ENCODE assay signal across 11 mouse cellular contexts in the genomic region with DNA sequence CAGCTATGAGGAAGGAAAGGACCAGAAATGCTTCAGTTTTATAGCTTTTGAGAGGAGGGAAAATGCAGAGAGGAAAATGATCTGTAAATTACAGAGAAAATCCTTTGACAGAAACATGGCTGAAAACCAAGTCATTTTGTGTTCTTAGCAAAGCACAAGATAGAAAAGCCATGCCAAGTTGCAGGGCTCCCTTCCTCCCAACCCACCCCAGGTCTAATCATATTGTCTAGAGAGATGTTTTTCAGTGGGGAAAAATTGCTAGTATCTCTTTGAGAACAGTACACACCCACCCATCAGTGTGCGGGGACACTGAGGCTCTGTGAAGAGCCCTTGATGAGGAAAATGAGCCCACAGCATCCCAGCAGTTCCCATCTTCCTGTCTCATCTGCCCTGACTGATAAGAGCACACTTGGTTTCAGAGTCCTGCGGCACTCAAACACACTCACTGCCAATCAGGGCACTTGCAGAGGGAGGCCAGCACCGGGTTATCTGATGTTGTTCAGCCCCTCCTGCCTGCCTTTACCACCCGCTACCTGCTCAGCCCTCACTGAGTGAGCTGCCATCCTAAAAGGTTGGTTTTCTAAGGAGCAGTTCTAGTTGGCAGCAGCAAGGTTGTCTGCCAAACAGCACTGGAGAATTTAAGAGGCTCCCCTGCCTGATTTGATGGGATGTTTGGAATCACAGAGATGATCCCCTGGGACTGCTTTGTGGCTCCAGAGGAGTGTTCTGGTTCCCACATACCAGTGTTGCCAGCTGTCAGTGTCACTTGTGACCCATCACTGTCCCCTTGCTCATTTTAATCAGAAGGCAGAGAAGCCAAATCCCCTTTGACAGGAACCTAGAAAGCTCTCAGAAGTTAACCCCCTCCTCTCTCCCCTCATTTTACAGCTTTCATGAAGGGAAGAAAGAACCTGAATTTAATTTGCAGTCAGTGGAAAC.
DNase-seq lines count a peak whose midpoint lies in the region; ATAC-seq and TF ChIP-seq lines count a peak whose summit lies in the region.
"Had no signal": no experiment of that assay in that cellular context is flagged by ENCODE, and none has a peak within 500 bp of the region (broad histone marks: within the 10 kb centered on the region; RNA-seq: fewer than 3 reads in every experiment).

No protein-coding gene starts in this region.

- peak overlapping the region; percentile 20 for H3K27ac ChIP-seq in forebrain, embryonic 15.5 days (replicated peaks)
- no peak overlapping the region for H3K27ac ChIP-seq in forebrain, embryonic 12.5 days
- H3K27ac ChIP-seq in hindbrain, embryonic 16.5 days (ENCODE audit: low read depth, low read length), result no peak overlapping the region
- no peak overlapping the region for H3K27ac ChIP-seq in hindbrain, embryonic 12.5 days
- H3K27ac ChIP-seq in hindbrain, postnatal 0 days, result no peak overlapping the region; the same call in 1 of the 2 replicates
- peak overlapping the region; percentile 1; the same call in 1 of the 2 replicates for H3K27ac ChIP-seq in olfactory bulb, adult 2 months (ENCODE audit: insufficient read depth, low read depth, low read length)
- H3K27ac ChIP-seq in intestine, embryonic 16.5 days (ENCODE audit: low read length), result no peak overlapping the region

- H3K4me3 ChIP-seq in forebrain, embryonic 15.5 days, result no peak overlapping the region
- no peak overlapping the region for H3K4me3 ChIP-seq in forebrain, embryonic 12.5 days (replicated peaks)
- H3K4me3 ChIP-seq in hindbrain, embryonic 16.5 days (ENCODE audit: low read length), result no peak overlapping the region
- no peak overlapping the region for H3K4me3 ChIP-seq in hindbrain, embryonic 12.5 days
- H3K4me3 ChIP-seq in hindbrain, postnatal 0 days (ENCODE audit: low read length), result no peak overlapping the region
- no peak overlapping the region for H3K4me3 ChIP-seq in olfactory bulb, adult 2 months (ENCODE audit: insufficient read depth, low read depth, low read length)
- no peak overlapping the region for H3K4me3 ChIP-seq in intestine, embryonic 16.5 days (ENCODE audit: low read length)

- ATAC-seq in forebrain, embryonic 15.5 days (replicated peaks), result 0 out of 2 replicates have a peak, but pooled peaks have one; percentile 32
- no peak for ATAC-seq in forebrain, embryonic 12.5 days (ENCODE audit: low FRiP score)
- ATAC-seq in hindbrain, embryonic 16.5 days, result peak; percentile 17; the same call in 1 of the 2 replicates
- no peak for ATAC-seq in hindbrain, embryonic 12.5 days (ENCODE audit: low FRiP score)
- no peak for ATAC-seq in hindbrain, postnatal 0 days
- no peak for ATAC-seq in intestine, embryonic 16.5 days

- no peak for TF ChIP-seq CTCF in hindbrain, postnatal 0 days (IDR thresholded peaks at IDR 0.05; ENCODE audit: low read depth)
- TF ChIP-seq CTCF in olfactory bulb, adult 2 months (IDR thresholded peaks at IDR 0.05; ENCODE audit: insufficient read depth, low read depth, low read length), result no peak

- H3K9me3 ChIP-seq in forebrain, embryonic 15.5 days, result no peaks in the 10 kb centered on the region
- H3K9me3 ChIP-seq in forebrain, embryonic 12.5 days, result no peaks in the 10 kb centered on the region
- H3K9me3 ChIP-seq in hindbrain, embryonic 16.5 days (ENCODE audit: control insufficient read depth, low read length), result no peaks in the 10 kb centered on the region
- no peaks in the 10 kb centered on the region for H3K9me3 ChIP-seq in hindbrain, embryonic 12.5 days (replicated peaks)
- H3K9me3 ChIP-seq in hindbrain, postnatal 0 days (ENCODE audit: low read length), result no peaks in the 10 kb centered on the region
- H3K9me3 ChIP-seq in intestine, embryonic 16.5 days (ENCODE audit: control insufficient read depth, low read length), result no peaks in the 10 kb centered on the region

- H3K9ac ChIP-seq in forebrain, embryonic 15.5 days (replicated peaks), result no peak overlapping the region
- no peak overlapping the region for H3K9ac ChIP-seq in forebrain, embryonic 12.5 days
- no peak overlapping the region for H3K9ac ChIP-seq in hindbrain, embryonic 16.5 days (ENCODE audit: low read depth, low read length)
- no peak overlapping the region for H3K9ac ChIP-seq in hindbrain, embryonic 12.5 days
- H3K9ac ChIP-seq in hindbrain, postnatal 0 days (replicated peaks; ENCODE audit: low read length), result 0 out of 2 replicates have a peak overlapping the region, but pooled peaks have one; percentile 9
- no peak overlapping the region for H3K9ac ChIP-seq in intestine, embryonic 16.5 days (ENCODE audit: low read depth, low read length)

- DNase-seq in hindbrain, postnatal 0 days (ENCODE audit: low spot score), result no peak
- no peak for DNase-seq in spleen, adult 12 weeks (ENCODE audit: low spot score)
- DNase-seq: cerebellum, adult 9-10 months; gastrocnemius, postnatal 36 days; lung, postnatal 36 days had no signal

- H3K4me1 ChIP-seq in forebrain, embryonic 15.5 days, result peaks cover 6% of the 10 kb centered on the region; the same call in 1 of the 2 replicates
- peaks cover 3% of the 10 kb centered on the region; the same call in 1 of the 2 replicates for H3K4me1 ChIP-seq in forebrain, embryonic 12.5 days
- H3K4me1 ChIP-seq in hindbrain, embryonic 16.5 days (ENCODE audit: control insufficient read depth, insufficient read depth, low read depth, low read length), result no peaks in the 10 kb centered on the region; the same call in 1 of the 2 replicates
- H3K4me1 ChIP-seq in hindbrain, embryonic 12.5 days, result no peaks in the 10 kb centered on the region
- no peaks in the 10 kb centered on the region for H3K4me1 ChIP-seq in hindbrain, postnatal 0 days (ENCODE audit: insufficient read depth, low read length)
- H3K4me1 ChIP-seq in olfactory bulb, adult 2 months (ENCODE audit: control insufficient read depth, insufficient read depth, low read length), result peaks cover 13% of the 10 kb centered on the region
- no peaks in the 10 kb centered on the region for H3K4me1 ChIP-seq in intestine, embryonic 16.5 days (ENCODE audit: control insufficient read depth, insufficient read depth, low read length)

- no peak for TF ChIP-seq POLR2A in olfactory bulb, adult 2 months (IDR thresholded peaks at IDR 0.05; ENCODE audit: insufficient read depth, low read depth, low read length)

- WGBS in forebrain, embryonic 15.5 days, result 75% methylated on average over 4 of the region's 4 CpGs
- 89% methylated on average over 4 of the region's 4 CpGs for WGBS in forebrain, embryonic 12.5 days
- WGBS in hindbrain, embryonic 16.5 days, result 72% methylated on average over 4 of the region's 4 CpGs
- WGBS in hindbrain, embryonic 12.5 days, result 80% methylated on average over 4 of the region's 4 CpGs
- 69% methylated on average over 4 of the region's 4 CpGs for WGBS in hindbrain, postnatal 0 days
- WGBS in olfactory bulb, adult 2 months, result 55% methylated on average over 4 of the region's 4 CpGs
- 71% methylated on average over 4 of the region's 4 CpGs for WGBS in intestine, embryonic 16.5 days

- H3K36me3 ChIP-seq in forebrain, embryonic 15.5 days, result no peaks in the 10 kb centered on the region
- H3K36me3 ChIP-seq in forebrain, embryonic 12.5 days (replicated peaks), result no peaks in the 10 kb centered on the region
- no peaks in the 10 kb centered on the region for H3K36me3 ChIP-seq in hindbrain, embryonic 16.5 days (ENCODE audit: control insufficient read depth, insufficient read depth, low read length)
- 0 out of 2 replicates have a peak, but pooled peaks cover 3% of the 10 kb centered on the region for H3K36me3 ChIP-seq in hindbrain, embryonic 12.5 days
- H3K36me3 ChIP-seq in hindbrain, postnatal 0 days (ENCODE audit: insufficient read depth, low read length), result no peaks in the 10 kb centered on the region
- peaks cover 3% of the 10 kb centered on the region; the same call in 1 of the 2 replicates for H3K36me3 ChIP-seq in intestine, embryonic 16.5 days (ENCODE audit: control insufficient read depth, insufficient read depth, low read length)

- H3K4me2 ChIP-seq in forebrain, embryonic 15.5 days (replicated peaks), result no peak overlapping the region
- no peak overlapping the region for H3K4me2 ChIP-seq in forebrain, embryonic 12.5 days
- H3K4me2 ChIP-seq in hindbrain, embryonic 16.5 days (ENCODE audit: low read length), result no peak overlapping the region
- no peak overlapping the region for H3K4me2 ChIP-seq in hindbrain, embryonic 12.5 days (replicated peaks)
- H3K4me2 ChIP-seq in hindbrain, postnatal 0 days (ENCODE audit: low read depth, low read length), result no peak overlapping the region
- H3K4me2 ChIP-seq in intestine, embryonic 16.5 days (ENCODE audit: low read depth, low read length), result no peak overlapping the region

- H3K27me3 ChIP-seq in forebrain, embryonic 15.5 days, result no peaks in the 10 kb centered on the region
- H3K27me3 ChIP-seq in forebrain, embryonic 12.5 days, result no peaks in the 10 kb centered on the region
- H3K27me3 ChIP-seq in hindbrain, embryonic 16.5 days (replicated peaks; ENCODE audit: control insufficient read depth, insufficient read depth, low read length), result no peaks in the 10 kb centered on the region
- no peaks in the 10 kb centered on the region for H3K27me3 ChIP-seq in hindbrain, embryonic 12.5 days
- H3K27me3 ChIP-seq in hindbrain, postnatal 0 days (ENCODE audit: insufficient read depth, low read length), result no peaks in the 10 kb centered on the region
- H3K27me3 ChIP-seq in intestine, embryonic 16.5 days (replicated peaks; ENCODE audit: control insufficient read depth, insufficient read depth, low read length), result no peaks in the 10 kb centered on the region

Comparison
In these comparisons a context has a peak if more than half of its experiments do, and no peak if none do; other contexts are left out.
1. ATAC-seq: peak in forebrain, embryonic 15.5 days (single experiment) and hindbrain, embryonic 16.5 days (single experiment); none in forebrain, embryonic 12.5 days (single experiment), hindbrain, embryonic 12.5 days (single experiment), hindbrain, postnatal 0 days (single experiment) and intestine, embryonic 16.5 days (single experiment).
2. H3K27ac ChIP-seq: peak in forebrain, embryonic 15.5 days (single experiment) and olfactory bulb, adult 2 months (single experiment); none in forebrain, embryonic 12.5 days (single experiment), hindbrain, embryonic 16.5 days (single experiment), hindbrain, embryonic 12.5 days (single experiment), hindbrain, postnatal 0 days (single experiment) and intestine, embryonic 16.5 days (single experiment).